Mouse (Mus musculus) cerebellum, adult 18-20 months (tissue): ENCODE data around the gene Glrp1.

ENCODE experiments used
- DNase-seq, 2 experiments: peaks; one replicate each; pipeline ENCODE4 v3.0.0; 2021

Gene Glrp1

DNA sequence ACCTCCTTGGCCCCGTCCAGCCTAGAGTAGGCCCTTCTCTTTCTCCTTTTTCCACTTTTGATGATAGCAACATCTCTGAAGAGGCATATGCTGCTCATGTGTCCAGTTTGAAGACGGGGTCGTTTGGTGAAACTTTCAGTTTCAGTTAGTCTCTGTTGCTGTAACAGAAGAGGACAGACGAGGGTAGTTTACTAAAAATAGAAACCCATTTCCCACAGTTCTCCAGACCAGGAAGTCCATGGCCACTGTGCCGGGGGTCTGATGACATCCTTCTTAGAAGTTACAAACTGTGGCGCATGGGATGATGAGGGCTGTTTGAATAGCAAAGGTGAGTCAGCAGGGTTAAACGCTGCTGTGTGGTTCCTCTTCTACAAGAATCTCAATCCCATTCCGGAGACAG, at the start of gene Glrp1:
Glrp1 (minus strand) TSS at position 278 of the 400 bp plus-strand sequence.
- no peak for DNase-seq

DNA sequence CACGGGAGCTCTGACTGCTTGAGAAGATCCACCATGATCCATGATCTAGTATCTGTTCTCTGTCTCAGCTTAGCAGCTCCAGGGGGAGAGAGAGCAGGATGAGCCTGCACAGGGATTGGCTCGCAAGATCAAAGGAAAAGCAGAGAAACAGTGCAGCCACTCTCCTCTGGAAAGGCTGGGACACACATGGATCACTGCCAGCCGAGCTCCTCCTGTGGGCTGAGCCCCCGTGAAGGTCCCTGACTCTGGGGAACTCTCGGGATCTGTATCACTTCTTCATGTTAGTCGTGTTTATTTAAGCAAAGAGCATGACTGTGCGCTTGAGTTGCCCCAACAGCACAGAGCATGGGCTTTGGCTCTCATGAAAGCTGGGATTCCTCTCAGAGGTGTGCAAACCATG, 49.4 kb upstream of the Glrp1 start:
- DNase-seq, result no peak

DNA sequence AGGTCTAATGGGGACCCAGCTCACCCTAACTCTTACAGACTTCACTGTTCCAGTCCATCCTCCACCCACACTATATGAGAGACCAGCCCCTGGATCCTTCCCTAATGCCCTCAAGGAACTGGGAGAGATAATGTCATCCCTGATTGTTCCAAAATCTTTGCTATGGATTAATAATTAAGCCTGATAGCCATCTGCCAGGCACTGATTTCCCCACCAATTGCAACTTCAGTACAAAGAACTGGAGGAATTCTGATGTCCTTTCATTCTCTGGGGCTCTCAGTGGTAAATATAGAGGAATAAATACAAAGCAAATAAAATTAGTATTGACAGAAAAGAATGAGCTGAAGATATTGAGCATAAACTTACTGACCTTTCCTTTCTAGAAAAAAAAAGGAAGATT, 48.9 kb upstream of the Glrp1 start:
- no peak for DNase-seq

DNA sequence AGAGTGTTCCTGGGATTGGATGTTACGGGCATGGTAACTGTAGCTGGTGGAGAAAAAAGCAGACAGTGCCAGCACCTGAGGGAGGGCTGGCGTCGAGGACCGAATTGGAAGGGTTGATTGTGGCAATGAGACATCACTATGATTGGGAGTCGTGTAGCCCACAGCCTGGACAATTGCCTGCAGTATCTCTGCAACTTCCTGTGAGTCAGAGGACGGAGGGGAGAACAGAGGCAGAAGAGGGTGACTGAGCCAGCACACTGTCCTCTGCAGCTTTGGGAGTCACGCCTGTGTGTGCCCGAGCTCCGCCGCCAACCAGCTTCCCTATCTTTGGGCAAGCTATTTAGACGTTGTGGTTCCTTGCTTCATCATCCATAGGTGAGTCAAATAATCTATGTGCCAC, 46.5 kb upstream of the Glrp1 start:
- DNase-seq, result no peak

DNA sequence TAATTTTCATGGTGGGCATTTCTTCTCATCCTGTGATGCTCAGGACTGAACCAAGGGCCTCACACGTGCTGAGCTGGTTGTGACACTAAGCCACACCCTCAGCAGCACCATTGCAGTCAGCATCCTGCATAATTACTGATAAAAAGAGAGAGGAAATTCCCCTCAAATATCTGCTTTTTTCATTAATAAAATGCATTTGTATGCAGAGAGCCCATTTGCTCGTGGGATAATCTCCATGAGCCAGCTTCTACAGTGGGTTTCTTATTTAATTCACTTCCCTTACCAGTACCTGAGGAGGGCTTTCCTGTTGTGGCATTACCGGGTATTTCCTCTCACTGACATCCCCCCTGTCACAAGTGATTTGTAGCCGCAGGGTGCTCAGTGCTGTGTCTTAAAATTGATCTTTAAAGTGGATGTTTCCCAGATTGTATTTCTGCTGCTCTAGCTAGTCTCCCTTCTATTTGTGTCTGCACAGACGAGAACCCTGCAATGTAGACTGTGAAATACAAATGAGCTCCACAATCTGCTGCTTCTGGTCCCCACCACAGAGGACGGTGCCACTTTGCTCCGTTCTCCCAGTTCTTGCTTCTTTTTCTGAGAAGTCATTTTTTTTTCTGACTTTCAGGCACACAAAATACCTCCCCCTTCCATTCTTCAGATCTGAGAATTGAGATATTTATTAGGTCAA, 43.8 kb upstream of the Glrp1 start:
- DNase-seq, result no peak

DNA sequence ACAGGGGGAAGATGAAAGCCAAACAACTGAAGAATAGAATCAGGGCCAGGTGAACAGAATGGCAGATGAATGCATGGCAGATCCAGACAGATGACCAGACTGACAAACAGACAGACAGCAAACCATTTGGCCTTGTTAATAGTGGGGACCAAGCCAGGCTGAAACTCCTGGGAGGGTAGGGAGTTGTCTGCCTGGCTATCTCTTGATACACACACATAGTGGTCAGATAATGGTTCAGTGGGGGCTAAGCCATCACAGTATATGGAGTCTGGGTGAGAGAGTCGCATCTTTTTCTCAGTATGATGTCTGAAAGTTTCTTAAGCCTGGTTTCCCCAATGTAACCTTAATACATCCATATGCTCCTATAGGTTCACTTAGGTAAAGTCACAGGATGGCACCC, 39.4 kb upstream of the Glrp1 start:
- DNase-seq, result no peak

DNA sequence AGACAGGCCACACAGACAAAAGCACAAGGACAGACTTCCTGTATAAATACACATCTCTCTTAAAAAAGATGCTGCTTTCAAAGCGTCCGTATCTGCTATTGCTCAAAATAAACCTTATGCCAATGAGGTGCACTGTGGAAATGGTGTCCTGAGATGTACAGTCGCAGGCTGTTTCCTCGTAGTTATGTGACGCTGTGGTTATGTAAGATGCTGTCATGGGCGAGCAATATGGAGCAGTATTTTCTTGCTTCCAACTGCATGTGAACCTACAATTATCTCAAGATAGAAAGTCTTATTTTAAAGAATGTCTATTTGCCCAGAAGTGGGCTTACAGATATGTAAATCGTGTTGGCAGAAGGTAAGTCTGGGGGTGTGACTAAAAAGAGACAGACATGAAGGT, 37.3 kb upstream of the Glrp1 start:
- DNase-seq, result no peak

DNA sequence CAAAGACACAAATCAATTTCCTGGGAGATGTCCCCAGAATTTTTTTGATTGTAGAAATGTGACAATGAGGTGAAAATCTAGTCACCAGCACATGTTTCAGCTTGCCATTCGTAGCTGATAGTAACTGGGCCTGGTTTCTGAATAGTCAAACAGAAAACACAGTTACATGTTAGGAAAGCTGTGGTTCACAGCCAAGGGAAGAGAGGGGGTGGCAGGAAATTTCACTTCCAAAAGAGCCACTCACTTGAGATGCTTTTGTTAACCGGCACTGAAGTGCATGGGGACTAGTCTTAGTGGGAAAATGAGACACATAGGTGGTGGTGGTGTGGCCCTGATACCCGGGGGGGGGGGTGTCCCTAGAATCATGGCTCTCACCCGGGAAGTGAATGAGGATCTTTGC, 33.7 kb upstream of the Glrp1 start:
- no peak for DNase-seq

DNA sequence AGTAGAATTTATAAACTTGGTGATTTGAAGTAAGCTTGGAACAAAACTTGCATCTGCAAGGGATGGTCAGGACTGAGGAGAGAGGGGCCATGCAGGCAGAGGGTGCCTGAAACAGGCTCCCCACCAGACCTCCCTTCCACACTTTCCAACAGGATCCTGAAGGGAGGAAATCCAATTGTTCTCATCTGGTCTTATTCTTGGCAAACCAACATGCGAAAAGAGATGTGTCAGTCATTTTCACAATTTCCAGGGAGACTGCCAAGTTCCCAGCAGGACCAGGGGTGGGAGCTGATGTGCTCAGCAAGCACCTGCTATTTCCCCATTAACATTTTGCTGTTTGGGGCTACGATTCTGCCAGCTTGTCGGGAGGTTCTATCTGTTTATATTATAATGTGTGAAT, 30.0 kb upstream of the Glrp1 start:
- DNase-seq, result peak in 1 of 2 experiments; percentile 3

- DNase-seq, result no peak
Observed at GRCm38 (mm10) chr1:88539256-88539655, 29.4 kb upstream of the Glrp1 start.

DNA sequence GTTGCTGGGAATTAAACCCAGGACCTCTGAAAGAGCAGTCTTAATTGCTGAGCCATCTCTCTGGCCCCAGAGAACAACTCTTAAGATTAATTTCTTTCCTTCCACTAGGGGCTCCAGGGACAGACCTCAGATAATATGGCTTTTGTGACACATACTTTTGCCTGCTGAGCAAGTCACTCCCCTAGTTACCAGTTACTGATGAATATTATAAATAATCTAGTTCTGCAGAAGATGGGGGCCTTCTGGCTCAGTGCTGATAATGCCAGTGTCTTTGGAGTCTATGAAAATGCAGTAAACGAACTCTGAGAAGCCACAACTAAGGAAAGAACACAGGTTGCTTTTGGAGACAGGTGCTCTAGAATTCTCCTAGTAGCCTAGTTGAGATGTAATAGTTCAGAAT, 26.4 kb upstream of the Glrp1 start:
- no peak for DNase-seq

GRCm38 (mm10) chr1:88534091-88534490, 24.2 kb upstream of the Glrp1 start:
- no peak for DNase-seq

DNA sequence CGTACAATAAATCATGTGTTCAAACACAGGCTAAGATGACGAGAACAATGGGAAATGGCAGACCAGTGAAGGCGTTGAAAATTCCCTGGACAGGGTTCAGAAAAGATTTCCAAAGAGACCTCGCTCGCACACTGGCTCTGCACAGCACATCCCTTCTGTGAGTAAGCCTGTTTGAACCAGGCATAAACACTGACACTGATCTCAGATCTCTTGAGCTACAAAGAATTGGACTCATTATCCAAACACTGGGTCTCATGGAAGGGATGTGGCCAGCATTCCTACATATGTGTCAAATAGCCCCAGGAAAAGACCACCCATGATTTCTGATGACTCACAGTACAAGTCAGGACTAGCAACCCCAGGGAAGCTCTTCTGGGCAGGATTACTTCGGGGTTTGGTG, 16.3 kb upstream of the Glrp1 start:
- no peak for DNase-seq

DNA sequence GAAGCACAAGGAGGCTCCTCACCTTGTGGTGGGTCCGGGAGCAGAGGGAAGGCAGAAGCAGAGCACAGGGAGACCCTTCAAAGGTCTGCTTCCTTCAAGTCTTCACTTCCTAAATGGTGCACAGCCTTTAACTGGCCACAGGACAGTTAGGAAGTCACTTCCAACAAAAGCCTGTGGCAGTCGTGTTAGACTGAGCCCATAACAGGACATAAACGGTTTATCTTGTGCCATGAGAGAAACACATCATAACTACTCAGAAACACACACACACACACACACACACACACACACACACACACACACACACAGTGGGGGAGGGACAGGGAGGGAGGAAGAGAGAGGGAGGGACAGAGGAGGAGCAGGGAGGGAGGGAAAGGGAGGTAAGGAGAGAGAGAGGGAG, 15.8 kb upstream of the Glrp1 start:
- no peak for DNase-seq

DNA sequence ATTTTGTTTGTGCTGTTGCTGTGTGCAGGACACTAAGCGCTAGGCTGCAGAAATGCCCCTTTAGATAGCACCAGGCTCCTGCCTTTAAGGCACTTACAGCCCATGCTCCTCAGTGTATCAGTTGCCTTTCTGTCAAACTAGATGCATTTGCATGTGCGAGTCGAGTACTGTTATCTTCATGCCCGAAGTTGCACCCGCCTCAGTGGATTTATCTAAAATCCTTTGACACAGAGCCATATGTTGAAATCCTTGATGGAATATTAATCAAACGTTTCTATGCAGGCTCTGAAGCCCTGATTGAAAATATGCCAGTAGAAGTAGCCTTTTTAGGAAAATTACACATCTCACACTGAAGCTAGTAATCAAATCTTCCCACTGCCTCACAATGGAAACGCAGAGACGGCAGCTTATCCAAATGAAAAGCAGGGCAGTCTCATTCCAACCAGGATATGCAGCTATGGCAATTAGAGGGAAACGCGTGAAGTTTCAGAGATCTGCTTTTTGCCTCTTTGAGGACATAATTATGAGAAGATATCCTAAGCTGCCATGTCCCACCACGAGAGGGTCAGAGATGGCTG, 11.4 kb upstream of the Glrp1 start:
- no peak for DNase-seq

GRCm38 (mm10) chr1:88513613-88514012, 3.7 kb upstream of the Glrp1 start:
- DNase-seq, result no peak

DNA sequence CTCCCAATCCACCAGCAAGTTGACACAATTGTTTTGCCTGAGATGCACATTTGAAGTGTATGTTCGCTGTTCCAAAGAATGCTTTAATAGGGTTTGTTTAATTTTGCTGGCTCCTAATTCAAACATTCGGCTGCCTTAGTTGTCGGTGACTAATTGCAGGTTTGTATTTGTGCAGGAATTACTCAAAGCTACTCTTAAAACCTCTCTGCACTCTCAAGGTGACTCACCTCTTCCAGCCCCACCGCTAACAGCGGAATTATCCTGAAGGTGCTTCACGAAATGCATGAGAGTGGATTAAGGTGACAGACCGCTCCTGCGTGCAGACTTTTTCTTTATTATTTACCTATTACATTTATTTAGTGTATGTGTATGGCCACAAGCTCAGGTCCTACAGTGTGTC, 2.0 kb downstream of the Glrp1 start:
- DNase-seq, result peak in 1 of 2 experiments; percentile 5

GRCm38 (mm10) chr1:88507214-88507613, 2.7 kb downstream of the Glrp1 start:
- peak; percentile 37 to 52 for DNase-seq

DNA sequence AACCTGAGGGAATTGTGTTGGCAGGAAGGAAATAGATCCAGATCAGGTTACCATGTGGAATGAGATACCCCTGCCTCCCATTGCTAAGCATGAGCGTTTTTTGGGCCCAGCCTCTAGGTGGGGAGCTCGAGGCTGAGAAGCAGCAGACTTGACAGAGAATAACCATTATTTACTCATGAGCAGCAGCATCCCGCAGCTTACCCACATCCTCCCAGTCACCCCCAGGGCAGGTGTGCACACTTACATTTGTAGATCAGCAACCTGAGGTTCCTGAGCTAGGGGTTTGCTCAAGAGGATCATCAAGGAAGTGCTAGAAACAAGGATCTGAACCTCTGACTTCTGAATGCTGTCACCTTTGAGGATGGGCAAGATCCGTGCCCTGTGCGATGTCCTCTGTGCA, 3.5 kb downstream of the Glrp1 start:
- no peak for DNase-seq

DNA sequence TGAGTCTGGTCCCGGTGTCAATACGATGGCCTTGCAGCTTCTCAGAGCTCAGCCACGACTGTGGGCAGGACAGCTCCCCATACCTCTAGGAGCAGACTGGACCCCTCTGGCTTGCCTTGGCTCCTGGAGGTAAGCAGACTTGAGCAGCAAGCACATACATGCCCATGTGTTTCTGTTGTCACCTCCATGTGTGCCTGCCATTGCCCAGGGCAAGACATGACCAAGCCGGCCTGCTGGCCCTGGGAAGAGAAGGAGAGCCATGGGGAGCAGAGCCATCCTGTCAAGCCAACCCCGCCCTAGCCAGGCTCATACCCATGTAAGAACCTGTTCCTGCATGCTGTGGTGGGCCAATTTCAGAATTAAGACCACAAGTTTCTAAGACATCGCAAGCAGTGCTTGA, 4.2 kb downstream of the Glrp1 start:
- DNase-seq, result no peak

DNA sequence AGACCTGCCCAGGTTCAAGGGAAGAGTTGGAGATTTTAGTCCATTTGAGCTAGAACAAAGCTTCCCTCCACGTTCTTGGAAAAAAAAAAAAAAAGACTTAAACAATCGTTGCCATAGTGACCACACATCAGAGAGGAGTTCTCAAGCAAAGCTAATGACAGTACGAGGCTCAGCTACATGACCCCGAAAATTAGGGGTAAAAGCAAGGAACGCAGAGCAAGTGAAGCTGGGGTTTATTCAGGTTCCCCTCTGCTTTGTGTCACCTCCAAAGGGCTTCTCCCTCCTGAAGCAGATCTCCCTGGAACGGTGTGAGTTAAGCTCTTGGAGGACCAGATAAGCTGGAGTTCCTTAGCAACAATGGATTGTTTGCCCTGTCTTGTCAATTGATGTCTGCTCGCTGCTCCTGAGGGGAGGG, 5.3 kb downstream of the Glrp1 start:
- DNase-seq, result no peak

DNA sequence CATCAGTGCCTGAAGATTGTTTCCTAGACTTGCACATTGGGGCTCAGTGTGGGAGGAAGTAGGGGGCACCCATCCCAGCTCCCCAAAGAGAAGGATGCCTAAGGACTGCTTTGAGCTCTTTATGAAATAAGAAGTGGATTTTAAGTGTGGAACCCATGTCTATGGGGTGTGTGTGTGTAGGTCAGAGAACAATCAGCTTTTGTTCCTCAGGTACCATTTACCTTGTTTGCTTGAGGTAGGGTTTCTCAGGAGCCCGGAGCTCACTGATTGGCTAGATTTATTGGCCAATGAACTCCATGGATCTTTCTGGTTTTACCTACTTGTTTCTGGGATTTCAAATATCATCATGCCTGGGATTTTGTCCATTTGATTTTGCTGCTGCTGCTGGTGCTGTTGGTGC, 7.0 kb downstream of the Glrp1 start:
- no peak for DNase-seq

GRCm38 (mm10) chr1:88499230-88499737, 10.6 kb downstream of the Glrp1 start:
- no peak for DNase-seq

- DNase-seq, result no peak
Observed at GRCm38 (mm10) chr1:88497407-88497806, 12.5 kb downstream of the Glrp1 start.

GRCm38 (mm10) chr1:88492415-88492814, 17.5 kb downstream of the Glrp1 start:
- DNase-seq, result no peak
